Mouse (Mus musculus) lung, adult 18-20 months (tissue): ENCODE results near the gene Slc4a4.
A peak's percentile ranks its signal among the peaks of the same experiment; 100 is the strongest.
"Not testable (repeated sequence)": the region's sequence is repeated elsewhere in the genome, so short reads cannot be mapped to it uniquely, and the experiment has no call there.

Experiments
- DNase-seq, 2 experiments: peaks; one replicate each; pipeline ENCODE4 v3.0.0; 2022; ENCODE audit warnings: mixed read lengths in 2 of 2

The Slc4a4 gene

GRCm38 (mm10) chr5:88964685-88965290 is 78.2 kb downstream of the Slc4a4 start:
- DNase-seq, result no peak

DNA sequence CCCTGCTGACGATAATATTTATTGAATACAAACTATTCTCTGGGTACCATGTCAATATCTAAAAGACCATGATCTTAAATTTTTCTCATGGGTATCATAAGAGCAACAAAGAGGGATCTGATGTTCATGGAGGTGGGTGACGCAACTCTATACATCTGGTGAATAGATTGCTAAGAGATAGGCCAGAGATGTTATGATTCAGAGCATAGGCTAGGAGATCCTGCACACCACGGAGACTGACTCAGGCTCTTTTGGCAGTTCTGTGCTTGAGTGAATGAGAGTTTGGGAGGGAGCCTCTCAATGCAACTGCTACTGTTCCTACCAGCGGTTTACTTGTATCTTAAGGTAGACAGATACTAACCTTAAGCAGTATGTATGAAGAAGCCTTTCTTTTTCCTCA is 79.9 kb downstream of the Slc4a4 start:
- no peak for DNase-seq

DNA sequence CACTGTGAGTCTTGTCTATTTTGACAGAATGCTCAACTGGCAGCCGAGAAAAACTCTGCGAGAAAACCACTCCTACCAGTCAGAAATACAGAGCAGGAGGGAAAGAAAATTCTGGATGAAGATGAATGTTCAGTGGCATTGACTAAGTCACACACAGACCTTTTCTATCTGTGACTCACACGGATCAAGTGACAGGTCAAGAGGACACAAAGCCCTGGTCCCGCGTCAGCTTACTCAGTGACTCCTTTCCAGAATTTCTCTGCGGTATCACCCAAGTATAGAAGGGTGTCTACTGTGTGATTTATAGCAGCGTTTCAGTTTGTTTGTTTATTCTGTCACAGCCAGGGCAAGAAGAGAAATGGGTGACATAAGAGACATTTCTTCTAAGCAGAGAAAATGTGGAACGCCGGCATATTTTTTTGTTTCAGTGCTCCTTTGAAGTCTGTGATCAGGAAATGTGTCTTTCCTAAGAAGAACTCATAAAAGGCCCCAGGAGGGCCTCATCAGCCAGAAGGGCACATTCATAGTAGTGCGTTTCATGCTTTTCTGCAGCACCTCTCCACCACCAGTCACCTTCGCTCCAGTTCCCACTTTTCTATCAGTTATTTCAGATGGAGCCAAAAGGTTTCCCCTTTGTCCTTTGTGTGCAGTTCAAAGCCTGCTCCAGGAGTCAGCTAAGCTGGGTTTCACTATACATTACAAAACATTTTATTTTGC is 82.5 kb downstream of the Slc4a4 start:
- no peak for DNase-seq

- DNase-seq, result no peak
Observed at GRCm38 (mm10) chr5:88971554-88971953, 84.9 kb downstream of the Slc4a4 start.

DNA sequence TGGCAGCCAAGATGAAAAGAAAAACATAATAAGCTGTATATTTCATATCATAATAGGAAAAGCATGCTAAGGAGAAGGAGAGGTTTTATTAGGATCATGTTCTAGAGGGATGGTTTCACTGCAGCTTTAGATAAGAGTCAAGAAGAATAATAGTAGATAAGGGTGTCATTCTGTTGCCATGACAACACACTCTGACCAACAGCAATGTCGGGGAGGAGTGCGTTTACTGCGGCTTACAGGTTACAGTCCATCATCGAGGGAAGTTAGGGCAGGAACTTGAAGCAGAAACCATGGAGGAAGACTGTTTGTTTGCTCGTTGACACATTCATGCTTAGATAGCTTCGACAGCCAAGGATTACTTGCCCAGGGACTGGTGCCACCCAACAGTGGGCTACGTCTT is 85.7 kb downstream of the Slc4a4 start:
- DNase-seq, result no peak

GRCm38 (mm10) chr5:88973130-88973529 is 86.5 kb downstream of the Slc4a4 start:
- no peak for DNase-seq

DNA sequence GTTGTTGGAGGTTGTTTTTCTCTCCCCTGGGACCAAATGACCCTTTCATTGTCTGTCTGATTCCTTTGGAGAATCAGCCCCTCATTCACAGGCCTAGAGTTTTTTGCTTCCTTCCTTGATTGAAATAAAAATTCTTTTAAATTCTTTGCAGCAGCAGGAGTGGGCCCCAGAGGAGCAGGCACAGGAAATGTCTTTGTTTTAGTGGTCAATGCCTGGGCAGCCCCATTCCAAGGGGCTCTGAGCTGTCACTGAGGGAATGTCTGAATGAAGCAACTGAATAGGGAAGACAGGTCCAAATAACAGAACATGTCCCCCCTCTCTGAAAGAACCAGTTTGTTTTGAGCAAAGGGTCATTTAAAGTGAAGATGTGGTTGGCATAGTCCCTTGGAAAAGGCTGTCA is 89.1 kb downstream of the Slc4a4 start:
- no peak for DNase-seq

DNA sequence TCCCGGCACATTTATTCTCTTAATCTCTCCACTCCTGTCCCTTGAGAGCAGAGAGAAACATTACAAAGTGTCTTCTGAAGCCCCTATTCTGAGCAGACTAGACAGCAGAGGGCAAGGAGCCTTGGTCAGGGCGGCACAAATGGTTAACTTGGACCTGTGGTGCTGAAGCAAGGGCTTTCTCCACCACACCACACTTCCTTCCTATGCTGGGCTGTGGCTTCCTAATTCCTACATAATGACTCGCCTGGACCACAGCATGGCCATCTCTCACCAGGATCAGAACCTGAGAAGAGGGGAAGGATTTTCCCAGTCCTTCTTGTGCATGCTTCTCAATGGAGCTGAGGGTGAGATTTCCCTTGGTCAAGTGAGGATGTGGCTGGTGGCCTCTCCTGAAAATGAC is 89.8 kb downstream of the Slc4a4 start:
- no peak for DNase-seq

- DNase-seq, result no peak
Observed at GRCm38 (mm10) chr5:88980740-88981139, 94.1 kb downstream of the Slc4a4 start.

DNA sequence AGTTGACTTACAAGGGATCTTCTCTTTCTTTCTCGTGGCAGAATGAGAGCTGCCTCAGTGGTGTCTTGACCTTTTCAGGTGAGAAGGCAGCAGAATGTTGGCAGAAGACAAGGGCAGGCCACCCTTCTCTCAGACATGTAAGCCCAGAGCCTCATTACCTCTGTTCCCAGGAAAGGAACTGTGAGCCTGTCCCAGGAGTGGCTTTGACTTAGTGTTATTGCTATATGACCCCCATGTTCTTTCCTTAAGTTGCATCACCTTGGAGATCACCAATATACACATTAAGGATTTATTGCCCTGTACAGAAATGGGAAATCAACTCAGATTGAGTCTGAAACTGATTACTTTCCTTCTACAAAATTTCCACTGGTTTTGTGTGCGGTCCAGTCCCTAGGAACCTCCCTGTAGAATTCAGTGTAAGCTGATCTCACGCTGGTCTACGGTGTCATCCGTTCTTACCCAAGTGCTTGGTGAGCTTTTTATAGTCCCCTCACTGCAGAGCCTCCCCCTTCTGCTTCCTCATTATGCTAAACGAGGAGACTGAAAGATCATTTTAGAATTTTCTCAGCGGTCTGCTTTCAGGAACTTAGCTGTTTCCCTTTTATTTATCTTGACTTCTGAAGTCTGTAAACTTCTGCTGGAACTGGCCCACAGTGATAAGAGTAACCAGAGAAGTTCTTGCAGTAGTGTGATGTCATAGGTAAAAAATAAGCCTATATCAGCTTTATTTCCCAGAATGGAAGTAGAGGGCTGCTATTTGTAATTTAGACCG is 94.8 kb downstream of the Slc4a4 start:
- DNase-seq, result no peak

DNA sequence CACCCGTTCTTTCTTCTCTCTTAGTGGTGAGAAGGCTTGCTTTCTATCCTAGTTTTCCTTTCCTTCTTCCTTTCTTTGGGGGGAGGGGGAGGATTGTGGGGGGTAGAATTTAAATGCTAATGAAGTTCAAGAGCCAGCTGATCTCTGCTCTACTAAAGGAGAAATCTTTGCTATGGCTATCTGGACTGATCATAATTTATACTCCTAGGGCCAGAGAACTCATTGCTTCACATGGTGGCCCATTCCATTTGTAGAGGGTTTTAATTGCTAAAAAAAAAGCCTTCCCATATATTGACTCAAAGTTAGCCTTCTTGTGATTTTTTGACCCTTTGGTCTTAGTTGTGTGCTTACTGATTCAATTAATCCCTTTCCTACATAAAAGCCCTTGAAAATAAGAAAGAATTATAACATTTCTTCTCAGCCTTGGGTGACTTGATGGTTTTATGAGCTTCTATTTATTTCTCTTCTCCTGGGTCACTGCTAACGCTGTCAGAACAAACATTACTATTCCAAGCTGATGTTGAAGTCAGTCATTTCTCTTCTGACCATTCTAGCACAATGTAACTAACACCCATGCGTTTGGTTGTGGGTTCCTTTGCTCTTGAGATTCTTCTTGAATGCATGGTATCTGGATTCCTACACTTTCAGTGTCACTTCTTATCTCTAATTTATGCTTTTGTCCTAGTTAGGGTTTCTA is 95.6 kb downstream of the Slc4a4 start:
- no peak for DNase-seq

- no peak for DNase-seq
Observed at GRCm38 (mm10) chr5:88983170-88983569, 96.6 kb downstream of the Slc4a4 start.

DNA sequence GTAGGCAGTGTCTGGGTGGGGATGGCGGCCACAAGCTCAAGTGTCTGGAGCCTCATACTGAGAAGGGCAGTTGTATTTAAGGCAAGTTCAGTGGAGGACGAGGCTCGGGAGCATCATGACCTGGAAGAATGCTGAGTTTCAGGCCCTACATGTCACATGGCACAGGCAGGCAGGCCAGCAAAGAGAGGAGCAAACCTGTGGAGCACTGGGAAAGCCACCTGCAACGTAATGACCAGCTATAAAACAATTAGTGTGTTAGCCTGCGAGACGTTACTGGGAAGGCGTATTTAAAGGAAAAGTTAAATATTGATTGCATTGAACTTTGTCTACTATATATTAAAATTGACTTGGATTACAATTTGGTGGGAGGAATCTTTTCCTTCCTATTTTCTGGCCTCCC is 97.0 kb downstream of the Slc4a4 start:
- no peak for DNase-seq

GRCm38 (mm10) chr5:88989018-88989417 is 102.4 kb downstream of the Slc4a4 start:
- no peak for DNase-seq

GRCm38 (mm10) chr5:88990196-88990747 is 103.7 kb downstream of the Slc4a4 start:
- DNase-seq, result no peak

- not testable (repeated sequence) for DNase-seq
Observed at GRCm38 (mm10) chr5:88991309-88991708, 104.7 kb downstream of the Slc4a4 start.

GRCm38 (mm10) chr5:88994533-88994932 is 107.9 kb downstream of the Slc4a4 start:
- DNase-seq, result no peak

DNA sequence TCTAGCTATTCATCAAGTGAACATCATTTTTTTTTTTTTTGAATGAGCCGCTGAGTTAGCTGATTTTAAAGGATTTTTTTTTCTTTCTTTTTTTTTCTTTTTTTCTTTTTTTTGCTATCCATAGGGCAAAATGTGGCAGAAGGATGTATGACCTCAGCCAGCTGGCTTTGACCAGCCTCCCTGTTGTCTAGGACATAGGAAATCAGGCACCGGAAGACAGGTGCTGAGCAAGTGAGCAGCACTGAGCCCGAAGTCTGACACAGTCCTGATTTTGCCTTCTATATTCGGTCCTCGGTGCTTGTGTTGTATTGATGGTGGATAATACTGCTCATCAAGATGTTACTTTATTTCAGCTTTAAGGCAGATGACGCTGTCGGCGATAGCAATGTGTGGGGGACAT is 109.6 kb downstream of the Slc4a4 start:
- DNase-seq, result no peak

- no peak for DNase-seq
Observed at GRCm38 (mm10) chr5:88997277-88997676, 110.7 kb downstream of the Slc4a4 start.

GRCm38 (mm10) chr5:88999793-89000192 is 113.2 kb downstream of the Slc4a4 start:
- peak; percentile 25 to 44 for DNase-seq

DNA sequence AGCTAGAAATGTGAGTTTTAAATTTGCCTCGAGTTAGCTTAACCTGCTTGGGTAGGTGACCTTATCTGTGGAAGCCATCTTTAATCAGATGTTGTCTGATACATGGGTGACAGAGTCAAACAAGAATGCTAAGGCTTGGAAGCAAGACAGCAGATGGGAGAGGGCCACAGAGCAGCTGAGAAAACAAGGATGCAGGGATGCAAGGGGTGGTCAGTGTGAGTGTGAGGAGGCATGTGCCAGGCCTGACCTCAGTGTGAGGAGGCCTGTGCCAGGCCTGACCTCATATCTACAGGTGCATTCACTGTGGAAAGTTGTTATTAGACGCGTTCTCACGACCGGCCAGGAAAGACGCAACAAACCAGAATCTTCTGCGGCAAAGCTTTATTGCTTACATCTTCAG is 114.0 kb downstream of the Slc4a4 start:
- no peak for DNase-seq

DNA sequence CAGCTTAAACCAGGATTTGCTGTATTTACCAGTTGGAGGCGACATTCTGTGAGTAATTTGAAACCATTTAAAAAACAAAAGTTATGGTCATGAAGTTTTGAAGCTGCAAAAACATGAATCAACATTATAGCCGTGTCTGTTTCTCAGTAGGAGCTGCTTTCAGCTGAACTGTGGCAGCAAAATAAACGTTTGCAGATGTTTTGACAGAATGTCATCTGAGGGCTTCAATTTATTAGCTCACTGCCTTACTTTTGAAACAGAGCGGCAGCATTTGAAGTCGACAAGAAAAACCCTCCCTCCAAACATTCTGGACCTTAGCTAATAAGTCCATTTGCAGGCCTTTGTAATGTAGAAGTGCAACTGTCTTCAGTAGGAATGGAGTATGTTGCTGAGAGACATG is 123.5 kb downstream of the Slc4a4 start:
- DNase-seq, result no peak

- no peak for DNase-seq
Observed at GRCm38 (mm10) chr5:89012456-89012855, 125.8 kb downstream of the Slc4a4 start.
